In the genomic region with DNA sequence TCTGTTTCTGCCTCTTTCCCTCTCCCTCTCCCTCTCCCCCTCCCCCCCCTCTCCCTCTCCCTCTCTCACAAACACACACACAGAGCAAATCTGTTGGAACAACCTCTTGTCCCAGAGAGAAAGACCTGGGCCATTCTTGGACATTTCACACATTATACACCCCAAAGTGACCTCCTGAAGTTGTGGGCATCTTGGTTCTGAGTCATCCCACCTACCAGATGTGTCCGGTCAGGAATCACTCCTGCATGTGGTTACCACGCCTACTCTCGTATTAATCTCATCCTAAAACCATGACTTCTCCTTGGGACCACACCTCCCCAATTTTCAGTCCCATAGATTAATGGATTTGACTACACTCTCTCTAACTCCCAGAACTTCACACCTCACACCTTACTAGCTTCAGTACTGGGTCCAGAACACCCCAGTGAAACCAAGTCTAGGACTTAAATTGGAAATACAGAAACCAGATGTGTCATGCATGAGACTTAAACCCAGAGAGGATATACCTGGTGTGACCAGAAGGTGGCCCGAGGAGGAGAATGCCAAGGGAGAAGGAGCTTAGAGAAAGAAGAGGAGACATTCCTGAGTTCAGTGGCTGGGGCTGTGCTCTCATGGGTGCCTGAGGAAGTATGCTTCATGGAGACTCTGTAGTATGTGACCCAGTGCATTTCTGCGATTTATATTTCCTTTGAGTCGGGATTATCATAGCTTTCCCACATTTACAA, we compare ENCODE assay signal across 12 mouse cellular contexts. TPM values are rescaled to one million over a fixed set of nuclear protein-coding genes. Genes with fewer than 3 reads are reported as not detected.
DNase-seq lines count a peak whose midpoint lies in the region; ATAC-seq and TF ChIP-seq lines count a peak whose summit lies in the region.
"Had no signal": no experiment of that assay in that cellular context is flagged by ENCODE, and none has a peak within 500 bp of the region (broad histone marks: within the 10 kb centered on the region; RNA-seq: fewer than 3 reads in every experiment).

No protein-coding gene starts in this region.

- no peaks in the 10 kb centered on the region for H3K4me1 ChIP-seq in lung, postnatal 0 days (ENCODE audit: insufficient read depth, low read depth, low read length)
- H3K4me1 ChIP-seq: heart, embryonic 13.5 days; intestine, embryonic 15.5 days; liver, embryonic 15.5 days had no signal

- H3K4me2 ChIP-seq in lung, postnatal 0 days (replicated peaks; ENCODE audit: low read depth, low read length): no peak overlapping the region
- H3K4me2 ChIP-seq: heart, embryonic 13.5 days; intestine, embryonic 15.5 days; liver, embryonic 15.5 days; midbrain, embryonic 11.5 days had no signal

- DNase-seq in frontal cortex, postnatal 14 days (ENCODE audit: low spot score in 2 of 2): no peak
- peak; percentile 20 for DNase-seq in lung, postnatal 0 days (ENCODE audit: low spot score)
- DNase-seq in lung, postnatal 25 days (ENCODE audit: low spot score): no peak
- no peak for DNase-seq in brain, embryonic 14.5 days (ENCODE audit: low read depth)
- DNase-seq in thymus, postnatal 14 days: peak; percentile 52
- no peak for DNase-seq in layer of hippocampus, postnatal 36 days
- no peak for DNase-seq in kidney, postnatal 25 days

- WGBS in lung, postnatal 0 days: 80% methylated on average over 6 of the region's 6 CpGs

- H3K27ac ChIP-seq in lung, postnatal 0 days (ENCODE audit: low read length): no peak overlapping the region
- H3K27ac ChIP-seq: heart, embryonic 13.5 days; intestine, embryonic 15.5 days; liver, embryonic 15.5 days had no signal

- TF ChIP-seq CTCF in lung, postnatal 0 days (IDR thresholded peaks at IDR 0.05): peak; percentile 53
- TF ChIP-seq CTCF in brain, embryonic 14.5 days (IDR thresholded peaks at IDR 0.05; ENCODE audit: borderline replicate concordance, extremely low read depth, insufficient read depth, insufficient read length): peak; percentile 34; the same call in 1 of the 2 replicates

- no peaks in the 10 kb centered on the region for H3K9me3 ChIP-seq in lung, postnatal 0 days (ENCODE audit: low read length)
- H3K9me3 ChIP-seq: intestine, embryonic 15.5 days; liver, embryonic 15.5 days had no signal

- H3K9ac ChIP-seq in lung, postnatal 0 days (replicated peaks; ENCODE audit: low read depth): no peak overlapping the region
- H3K9ac ChIP-seq: heart, embryonic 13.5 days; intestine, embryonic 15.5 days; liver, embryonic 15.5 days had no signal

- TF ChIP-seq POLR2A in brain, embryonic 14.5 days (IDR thresholded peaks at IDR 0.05; ENCODE audit: borderline replicate concordance, extremely low read depth, insufficient read depth, insufficient read length, poor library complexity, severe bottlenecking): no peak

- H3K36me3 ChIP-seq in lung, postnatal 0 days (ENCODE audit: insufficient read depth, low read length): no peaks in the 10 kb centered on the region

- TF ChIP-seq EP300 in lung, postnatal 0 days (IDR thresholded peaks at IDR 0.05): no peak

- H3K4me3 ChIP-seq in lung, postnatal 0 days (ENCODE audit: low read depth, low read length): no peak overlapping the region
- H3K4me3 ChIP-seq: heart, embryonic 13.5 days; intestine, embryonic 15.5 days; liver, embryonic 15.5 days had no signal

- ATAC-seq in frontal cortex, adult (ENCODE audit: low TSS enrichment): peak; percentile 69; the same call in 1 of the 2 replicates
- ATAC-seq in lung, postnatal 0 days: no peak
- ATAC-seq: intestine, embryonic 15.5 days had no signal

- H3K27me3 ChIP-seq in lung, postnatal 0 days (replicated peaks; ENCODE audit: insufficient read depth, low read length): no peaks in the 10 kb centered on the region
- H3K27me3 ChIP-seq: heart, embryonic 13.5 days; intestine, embryonic 15.5 days; liver, embryonic 15.5 days had no signal

RNA-seq across cellular contexts. Expression of a gene that starts 26.7 kb away (rescaled TPM):
- polyA plus RNA-seq in lung, postnatal 0 days (2015; fragmentation: Nextera tagmentation; extraction: Ambion mirVana): 221 and 253 TPM in 2 replicates
- 180 and 184 TPM in 2 replicates for polyA plus RNA-seq in brain, embryonic 14.5 days (2012; rRNA removed)
- total RNA-seq in layer of hippocampus, postnatal 36 days (2021): 100 to 1,000 TPM; 282 to 283 TPM

Comparison
In these comparisons a context has a peak if more than half of its experiments do, and no peak if none do; other contexts are left out.
1. DNase-seq: peak in lung, postnatal 0 days (single experiment) and thymus, postnatal 14 days (single experiment); none in frontal cortex, postnatal 14 days (0 of 2), lung, postnatal 25 days (single experiment), brain, embryonic 14.5 days (single experiment), layer of hippocampus, postnatal 36 days (0 of 2) and kidney, postnatal 25 days (0 of 2).